In genomic region chr15:85746671-85747070, GRCm38 (mm10) we compare ENCODE assay signal across 14 mouse cellular contexts. TPM values are rescaled to one million over a fixed set of nuclear protein-coding genes. Genes with fewer than 3 reads are reported as not detected.
A peak's percentile ranks its signal among the peaks of the same experiment; 100 is the strongest.
DNase-seq lines count a peak whose midpoint lies in the region.
"Had no signal": no experiment of that assay in that cellular context is flagged by ENCODE, and none has a peak within 500 bp of the region (broad histone marks: within the 10 kb centered on the region; RNA-seq: fewer than 3 reads in every experiment).

No protein-coding gene starts in this region.

- DNase-seq in kidney, postnatal 10 days, result peak; percentile 26
- DNase-seq in kidney, postnatal 36 days, result no peak
- peak; percentile 48 for DNase-seq in retina, adult 2 months (ENCODE audit: low read depth, low spot score)
- no peak for DNase-seq in retina, embryonic 14.5 days (ENCODE audit: low spot score)
- peak; percentile 29 for DNase-seq in retina, postnatal 1 day
- DNase-seq in layer of hippocampus, adult 18-20 months (ENCODE audit: low spot score in 2 of 2), result no peak
- DNase-seq in frontal cortex, postnatal 25 days (ENCODE audit: low spot score in 2 of 2), result no peak
- DNase-seq: adrenal gland, postnatal 14 days; cerebellum, adult 18-20 months; cerebellum, adult 9-11 months; cerebellum, postnatal 36 days; gastrocnemius, postnatal 14 days; heart, postnatal 36 days had no signal

RNA-seq across cellular contexts. Expression of gene Ppara, which starts 11.9 kb away (rescaled TPM):
- total RNA-seq in layer of hippocampus, adult 18-20 months (2021), result 1 to 10 TPM; 2.9 to 3.4 TPM
- total RNA-seq: CH12.LX had no signal

Comparison
In these comparisons a context has a peak if more than half of its experiments do, and no peak if none do; other contexts are left out.
1. DNase-seq: peak in kidney, postnatal 10 days (single experiment), retina, adult 2 months (single experiment) and retina, postnatal 1 day (single experiment); none in kidney, postnatal 36 days (0 of 2), retina, embryonic 14.5 days (single experiment), layer of hippocampus, adult 18-20 months (0 of 2) and frontal cortex, postnatal 25 days (0 of 2).